Mouse (Mus musculus): ENCODE data around the gene Mad2l2.
"Not testable (repeated sequence)": the region's sequence is repeated elsewhere in the genome, so short reads cannot be mapped to it uniquely, and the experiment has no call there.

The Mad2l2 gene

DNA sequence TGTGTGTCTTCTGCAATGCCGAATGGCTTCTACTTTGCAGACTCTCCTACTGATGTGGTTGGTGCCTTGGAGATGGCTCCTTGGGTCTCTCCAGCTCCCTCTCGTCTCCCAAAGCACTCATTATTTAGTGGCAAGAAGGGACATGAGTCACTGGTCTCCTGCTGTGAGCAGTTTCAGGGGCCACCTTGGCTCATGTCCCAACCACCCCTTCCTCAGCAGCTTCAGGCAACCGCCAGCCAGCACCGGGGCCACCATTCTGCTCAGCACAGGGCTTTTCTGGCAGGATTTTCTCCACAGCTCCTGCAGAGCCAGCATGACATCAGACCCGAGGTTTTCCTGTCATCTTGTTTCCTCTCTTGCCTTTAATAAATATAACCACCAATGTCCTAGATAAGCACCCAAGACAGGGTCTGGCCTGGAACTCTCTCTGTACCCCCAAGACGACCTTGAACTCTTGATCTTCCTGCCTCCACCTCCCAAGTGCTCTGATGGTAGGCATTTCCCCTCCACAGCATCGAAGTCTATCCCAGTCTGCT, 21.6 kb upstream of the Mad2l2 start:
- DNase-seq: no peak

- no peak for DNase-seq
Observed at GRCm38 (mm10) chr4:148109215-148109614, 21.0 kb upstream of the Mad2l2 start.

DNA sequence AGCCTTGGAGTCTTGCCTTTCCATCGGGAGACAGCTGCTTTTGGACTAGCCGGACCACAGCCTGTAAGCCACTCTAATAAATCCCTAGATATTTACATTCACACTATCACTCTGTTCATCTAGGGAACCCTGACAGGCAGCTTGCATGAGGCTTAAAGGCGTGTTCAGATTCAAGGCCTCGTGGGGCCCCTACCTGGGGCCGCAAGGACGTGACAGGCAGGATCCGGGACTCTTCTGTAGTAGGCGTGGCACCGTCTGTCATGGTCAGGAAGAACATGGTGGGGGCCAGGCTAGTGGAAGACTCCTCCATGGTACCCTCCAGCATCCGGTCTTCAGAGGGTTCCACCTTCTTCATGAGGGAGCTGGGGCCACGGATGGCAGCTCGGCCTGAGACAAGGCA, 17.7 kb upstream of the Mad2l2 start:
- no peak for DNase-seq

DNA sequence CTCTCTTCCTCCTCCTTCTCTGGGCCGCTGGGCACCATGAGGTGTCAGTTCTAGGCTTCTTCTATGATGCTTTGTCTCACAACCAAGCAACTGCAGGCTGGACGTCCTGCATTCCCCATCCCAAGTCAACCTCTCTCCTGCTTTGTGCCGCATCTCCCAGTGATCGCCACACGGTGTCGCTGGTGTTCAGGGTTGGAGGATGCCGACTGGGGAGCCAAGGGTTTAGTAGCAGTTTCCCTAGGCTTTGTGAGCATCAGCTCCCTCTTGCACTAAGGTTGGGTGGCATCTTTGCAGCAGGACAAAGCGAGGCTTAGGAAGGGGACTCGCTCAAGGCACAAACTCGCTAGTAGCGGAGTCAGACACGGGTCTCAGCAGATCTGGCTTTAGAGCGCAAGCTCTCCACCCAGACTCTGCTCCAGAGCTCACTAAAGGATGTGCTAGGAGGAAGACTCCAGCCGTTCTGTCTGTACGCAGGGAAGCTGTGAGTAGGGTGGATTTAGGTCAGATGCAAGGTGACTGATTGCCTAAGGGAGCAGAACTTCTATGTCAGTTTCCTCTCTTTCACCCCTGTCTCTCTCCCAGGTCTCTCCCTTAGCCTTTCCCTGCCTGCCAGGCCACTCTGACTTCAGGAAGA, 15.3 kb upstream of the Mad2l2 start:
- peak; percentile 90 for DNase-seq

DNA sequence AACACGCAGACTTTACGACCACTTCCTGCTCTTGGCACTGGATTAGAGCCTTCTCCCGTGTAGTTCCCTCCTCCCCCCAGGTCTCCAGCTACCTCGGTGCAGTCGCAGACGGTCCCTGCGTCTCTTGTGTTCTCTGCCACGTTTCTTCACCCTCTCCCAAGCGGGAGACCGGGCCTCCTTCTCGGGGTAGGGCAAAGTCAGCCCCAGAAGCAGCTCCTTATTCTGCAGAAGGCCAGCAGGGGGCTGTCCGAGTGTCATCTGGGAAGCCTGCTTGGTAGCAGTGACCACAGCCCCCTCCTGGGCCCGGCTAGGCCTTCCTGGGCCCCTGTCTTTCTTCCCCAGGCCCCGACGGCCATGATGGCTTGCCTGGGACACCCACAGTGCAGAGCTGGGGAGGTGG, 14.7 kb upstream of the Mad2l2 start:
- DNase-seq: peak; percentile 59

DNA sequence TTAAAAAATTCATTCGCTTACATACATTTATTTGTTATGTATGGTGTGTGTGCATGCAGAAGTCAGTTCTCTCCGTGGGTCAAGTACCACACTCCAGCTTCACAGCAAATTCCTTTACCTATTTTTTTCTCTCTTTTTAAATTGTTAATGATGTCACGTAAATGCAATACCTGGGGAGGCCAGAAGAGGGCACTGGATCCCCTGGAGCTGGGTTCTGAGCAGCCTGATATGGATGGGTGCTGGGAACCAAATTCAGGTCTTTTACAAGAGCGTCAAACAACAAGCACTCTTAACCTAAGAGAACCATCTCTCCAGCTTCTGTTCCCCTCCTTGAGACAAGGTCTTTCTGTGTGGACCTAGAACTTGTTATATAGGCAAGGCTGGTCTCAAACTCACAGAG, 13.5 kb upstream of the Mad2l2 start:
- DNase-seq: no peak

- peak; percentile 16 for DNase-seq
Observed at GRCm38 (mm10) chr4:148117392-148117791, 12.8 kb upstream of the Mad2l2 start.

- not testable (repeated sequence) for DNase-seq
Observed at GRCm38 (mm10) chr4:148119578-148119977, 10.6 kb upstream of the Mad2l2 start.

- no peak for DNase-seq
Observed at GRCm38 (mm10) chr4:148120555-148120954, 9.6 kb upstream of the Mad2l2 start.

DNA sequence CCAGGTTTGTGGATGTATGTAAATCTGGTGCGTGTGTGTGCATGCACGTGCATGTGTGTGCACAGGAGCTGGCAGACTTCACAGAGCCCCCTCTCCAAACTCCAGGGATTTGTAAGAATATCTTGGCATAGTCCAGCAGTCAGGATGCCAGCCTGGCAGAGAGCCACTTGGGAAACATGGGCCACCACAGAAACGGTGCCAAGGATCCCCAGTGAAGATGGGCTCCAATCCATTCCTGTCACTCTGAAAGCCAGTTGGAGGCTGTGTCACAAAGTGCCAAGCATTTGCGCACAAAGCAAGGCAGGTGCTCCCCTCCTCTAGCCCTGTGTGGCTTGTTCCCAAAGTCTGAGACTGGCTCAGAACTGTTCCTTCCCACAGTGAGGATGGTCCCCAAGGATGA, 8.8 kb upstream of the Mad2l2 start:
- DNase-seq: no peak

DNA sequence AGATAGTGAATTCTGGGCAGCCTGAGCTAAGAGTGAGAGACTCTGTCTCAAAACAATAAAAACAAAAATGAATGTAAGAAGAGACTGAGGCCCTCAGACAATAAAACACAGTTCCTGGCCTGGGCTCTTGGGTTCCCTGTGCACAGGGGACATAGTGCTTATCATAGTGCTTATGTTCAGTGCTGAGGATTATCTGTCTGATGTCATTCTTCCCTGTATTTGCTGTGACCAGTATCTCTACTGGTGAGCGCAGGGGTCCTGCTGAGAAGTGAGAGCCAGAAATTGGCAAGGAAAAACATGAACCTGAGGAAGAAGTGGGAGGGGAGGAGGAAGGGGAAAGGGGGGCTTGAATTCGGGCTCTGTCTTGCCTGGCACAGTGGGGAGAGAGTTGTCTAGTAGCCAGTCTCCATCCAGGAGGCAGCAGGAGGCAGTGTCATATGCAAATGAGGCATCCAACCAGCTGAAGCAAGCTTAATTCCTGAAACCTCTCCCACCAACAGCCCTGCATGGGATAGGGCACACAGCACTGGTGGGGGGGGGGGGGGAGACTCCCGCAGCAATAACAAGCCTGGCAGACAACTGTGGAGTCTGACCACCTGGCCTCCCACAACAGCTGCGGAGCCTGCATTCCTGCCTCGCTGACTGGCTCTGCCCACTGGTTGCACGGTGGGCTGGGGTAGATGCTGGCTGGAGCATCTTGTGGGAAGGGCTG, 8.0 kb upstream of the Mad2l2 start:
- DNase-seq: peak; percentile 82

- DNase-seq: no peak
Observed at GRCm38 (mm10) chr4:148122694-148123066, 7.5 kb upstream of the Mad2l2 start.

DNA sequence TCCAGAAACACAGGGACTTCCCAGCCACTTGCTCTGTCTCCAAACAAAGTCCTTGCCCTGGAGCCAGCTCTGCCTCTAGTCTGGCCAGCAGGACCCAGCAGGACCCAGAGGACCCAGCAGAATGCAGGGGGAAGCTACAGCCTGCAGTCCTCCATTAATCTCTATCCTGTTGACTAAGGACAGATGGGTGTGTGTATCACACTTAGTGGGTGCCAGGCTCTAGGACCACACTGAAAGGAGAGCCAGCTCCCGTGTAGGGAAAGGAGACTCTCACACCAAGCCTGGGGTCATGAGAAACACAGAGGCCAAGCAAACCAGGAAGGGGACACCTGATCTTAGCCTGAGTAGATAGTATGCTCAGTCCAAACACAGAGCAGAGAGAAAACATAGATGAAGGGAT, 1.9 kb upstream of the Mad2l2 start:
- no peak for DNase-seq

GRCm38 (mm10) chr4:148128672-148129071, 1.5 kb upstream of the Mad2l2 start:
- DNase-seq: no peak

DNA sequence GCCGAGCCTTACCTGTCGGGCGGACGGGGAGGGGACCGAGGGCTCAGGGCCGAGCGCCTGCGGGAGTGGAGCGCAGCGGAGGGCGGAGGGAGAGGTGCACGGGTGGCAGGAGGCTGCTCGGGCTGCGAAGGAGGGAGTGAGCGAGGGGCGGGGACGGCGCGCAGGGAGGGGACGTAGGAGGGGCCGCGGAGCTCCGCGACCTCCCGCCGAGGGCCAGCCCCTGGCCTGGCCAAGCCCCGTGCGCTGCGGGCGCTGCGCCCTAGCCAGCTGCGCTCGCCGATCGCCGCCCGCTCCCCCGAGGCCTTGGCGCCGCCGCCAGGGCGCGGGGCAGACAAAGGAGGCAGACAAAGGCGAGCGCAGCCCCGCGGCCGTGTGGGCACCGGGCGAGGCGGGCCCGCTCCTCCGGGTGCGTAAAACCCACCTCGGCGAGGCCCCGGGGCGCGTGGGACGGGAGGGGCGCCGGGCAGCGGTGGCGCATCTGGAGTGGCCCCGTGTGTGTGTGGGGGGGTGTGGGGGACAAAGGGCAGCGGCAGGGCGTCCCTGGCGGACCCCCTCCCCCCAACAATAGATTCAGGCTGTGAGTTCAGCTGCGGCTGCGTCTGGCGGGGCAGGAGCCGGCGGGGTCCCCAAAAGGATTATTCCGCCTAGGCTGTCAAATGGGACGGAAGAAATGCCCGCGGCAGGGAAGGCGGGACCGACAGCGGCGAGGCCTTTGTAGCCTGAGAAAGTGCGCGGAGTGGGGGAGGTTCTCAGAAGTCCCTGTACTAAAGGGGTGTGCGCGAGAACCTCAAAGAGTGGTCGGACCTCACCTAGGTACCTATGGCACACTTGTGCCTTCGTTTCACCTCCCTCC, 603 bp downstream of the Mad2l2 start, which contains the start of gene Draxin:
Gene Draxin, minus strand, starts transcription at position 138 of the 853 bp plus-strand sequence.
- peak; percentile 89 for DNase-seq

- peak; percentile 64 for DNase-seq
Observed at GRCm38 (mm10) chr4:148131497-148132081, 1.4 kb downstream of the Mad2l2 start.

GRCm38 (mm10) chr4:148134988-148135387, 4.8 kb downstream of the Mad2l2 start:
- DNase-seq: no peak

GRCm38 (mm10) chr4:148137503-148137902, 7.3 kb downstream of the Mad2l2 start:
- DNase-seq: no peak

- DNase-seq: no peak
Observed at GRCm38 (mm10) chr4:148139767-148140097, 9.5 kb downstream of the Mad2l2 start.

GRCm38 (mm10) chr4:148140098-148141011, 10.2 kb downstream of the Mad2l2 start:
- DNase-seq: peak; percentile 95

DNA sequence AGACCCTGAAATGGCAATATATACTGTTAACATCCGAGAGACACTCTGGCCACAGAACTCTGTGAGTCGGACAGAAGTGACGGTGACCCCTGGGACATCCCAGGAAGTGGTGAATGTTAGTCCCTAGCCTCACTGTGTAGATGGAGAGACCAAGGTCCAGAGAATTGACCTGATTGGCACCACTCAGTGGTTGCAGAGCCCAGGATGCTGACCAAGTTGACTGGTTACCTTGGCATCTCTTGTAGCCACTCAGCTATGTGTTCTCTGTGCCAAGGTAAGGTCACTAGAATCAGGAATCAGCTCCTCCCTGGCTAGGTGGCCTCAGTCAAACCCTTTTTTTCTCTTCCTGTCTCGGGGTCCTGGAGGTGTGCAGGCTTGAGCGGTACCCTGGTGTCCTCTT, 13.5 kb downstream of the Mad2l2 start:
- DNase-seq: no peak

DNA sequence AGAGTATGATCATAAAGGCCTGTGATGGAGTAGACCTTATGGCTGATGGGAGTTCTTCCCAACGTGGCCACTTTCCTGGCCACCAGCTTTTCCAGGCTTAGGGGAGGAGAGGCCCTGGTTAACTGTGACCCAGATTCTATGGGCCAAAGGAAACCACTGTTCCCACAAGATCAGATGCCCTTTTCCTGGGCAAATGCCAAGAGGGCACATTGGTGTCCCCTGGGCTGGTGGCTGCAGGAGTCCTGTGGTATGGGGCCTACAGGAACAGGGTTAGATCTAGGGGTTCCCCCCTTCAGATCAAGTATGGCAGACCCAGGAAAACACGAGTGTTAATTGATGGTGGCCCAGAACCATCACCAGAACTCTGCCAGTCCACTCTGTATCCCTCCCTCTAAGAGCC, 17.5 kb downstream of the Mad2l2 start:
- DNase-seq: no peak

All from retina, postnatal 1 day (tissue).